Mouse (Mus musculus) limb, embryonic 14.5 days (tissue): Measurements from ENCODE around the gene Kcnq4. TPM values are rescaled to one million over a fixed set of nuclear protein-coding genes. Genes with fewer than 3 reads are reported as not detected.

Experiments used
- ATAC-seq: fragments of 200-750 bp; cut with Nextera tagmentation; 2 replicates; pipeline ENCODE4 v1.8.0; 2017; ENCODE audit warnings: low read depth, moderate number of reproducible peaks, moderate TSS enrichment; ENCODE audit not compliant: low FRiP score
- DNase-seq: peaks from one replicate; pipeline ENCODE4 v3.0.0-alpha.2; 2015; ENCODE audit warnings: low spot score
- H3K27ac ChIP-seq: fragments of 300-500 bp; sonication (generic); replicated peaks from 2 replicates; pipeline ENCODE4 v1.5.1; 2014; ENCODE audit warnings: low read depth, mild to moderate bottlenecking, low read length, moderate library complexity, mixed read lengths
- H3K27me3 ChIP-seq: fragments of 300-500 bp; sonication (generic); 2 replicates; pipeline ENCODE4 v1.6.1; 2014; ENCODE audit warnings: low read length, mixed read lengths; ENCODE audit not compliant: control insufficient read depth, insufficient read depth
- H3K36me3 ChIP-seq: fragments of 300-500 bp; sonication (generic); 2 replicates; pipeline ENCODE4 v1.6.1; 2014; ENCODE audit warnings: mild to moderate bottlenecking, low read length, moderate library complexity, mixed read lengths; ENCODE audit not compliant: control insufficient read depth, insufficient read depth
- H3K4me1 ChIP-seq: fragments of 300-500 bp; sonication (generic); 2 replicates; pipeline ENCODE4 v1.6.1; 2014; ENCODE audit warnings: antibody characterized with exemption, low read length, mixed read lengths; ENCODE audit not compliant: control insufficient read depth, insufficient read depth
- H3K4me2 ChIP-seq: fragments of 300-500 bp; sonication (generic); replicated peaks from 2 replicates; pipeline ENCODE4 v1.6.1; 2014; ENCODE audit warnings: low read depth, mild to moderate bottlenecking, low read length, moderate library complexity; ENCODE audit not compliant: severe bottlenecking
- H3K4me3 ChIP-seq: fragments of 300-500 bp; sonication (generic); replicated peaks from 2 replicates; pipeline ENCODE4 v1.5.1; 2014; ENCODE audit warnings: low read length
- H3K9ac ChIP-seq: fragments of 300-500 bp; sonication (generic); 2 replicates; pipeline ENCODE4 v1.6.1; 2014; ENCODE audit warnings: mild to moderate bottlenecking, low read depth, low read length, moderate library complexity; ENCODE audit not compliant: severe bottlenecking
- H3K9me3 ChIP-seq: fragments of 300-500 bp; sonication (generic); 2 replicates; pipeline ENCODE4 v1.6.1; 2016; ENCODE audit warnings: low read length; ENCODE audit not compliant: control insufficient read depth
- POLR2A ChIP-seq: fragments of 200-500 bp; IDR thresholded peaks from 2 replicates; pipeline ENCODE4 v1.8.0; 2012; ENCODE audit warnings: inconsistent platforms, mild to moderate bottlenecking, moderate library complexity, borderline replicate concordance; ENCODE audit not compliant: insufficient read depth, insufficient read length; ENCODE audit errors: extremely low read depth
- WGBS: fragments of 180-500 bp; shearing (Covaris S2); extraction: QIAGEN DNeasy Blood & Tissue Kit; methylation state at CpG from one replicate; pipeline ENCODE4 v1.1.7; 2014; 5-methylcytosine and 5-hydroxymethylcytosine counted together
- polyA plus RNA-seq, 2 experiments: library from polyadenylated mRNA; depleted of rRNA in 1 of 2; stranded (reverse) in 1 of 2; unstranded in 1 of 2; fragments of >200 nt; fragmentation: Nextera tagmentation in 1 of 2; extraction: Ambion mirVana in 1 of 2; gene quantifications; 2 replicates each; pipeline versions ENCODE4 v1.2.1 to v1.2.3; 2012 to 2014

Gene Kcnq4
- polyA plus RNA-seq, 2 experiments: 4.0 to 8.5 TPM

GRCm38 (mm10) chr4:120665144-120665700 is 83.2 kb downstream of the Kcnq4 start:
- H3K4me1 ChIP-seq: 0 out of 2 replicates have a peak, but pooled peaks cover 6% of the 10 kb centered on the region
- TF ChIP-seq POLR2A: no peak
- 31% methylated on average over 4 of the region's 4 CpGs for WGBS
- no peak overlapping the region for H3K9ac ChIP-seq
- DNase-seq (no peak), ATAC-seq (no peak)
- H3K36me3 ChIP-seq: no peaks in the 10 kb centered on the region
- no peak overlapping the region for H3K27ac ChIP-seq
- H3K4me2 ChIP-seq: no peak overlapping the region
- no peaks in the 10 kb centered on the region for H3K9me3 ChIP-seq
- H3K27me3 ChIP-seq: peaks cover 33% of the 10 kb centered on the region
- no peak overlapping the region for H3K4me3 ChIP-seq

- Histone ChIP-seq H3K36me3 (no peaks in the 10 kb centered on the region), H3K4me3 (no peak overlapping the region), H3K9me3 (no peaks in the 10 kb centered on the region), H3K9ac (no peak overlapping the region), H3K27ac (no peak overlapping the region), H3K4me1 (0 out of 2 replicates have a peak, but pooled peaks cover 6% of the 10 kb centered on the region), H3K4me2 (no peak overlapping the region), H3K27me3 (peaks cover 33% of the 10 kb centered on the region)
- no peak for DNase-seq
- WGBS: 70% methylated on average over 2 of the region's 2 CpGs
- TF ChIP-seq POLR2A: no peak
- no peak for ATAC-seq
Measured at GRCm38 (mm10) chr4:120664601-120665000, 83.8 kb downstream of the Kcnq4 start.

GRCm38 (mm10) chr4:120660485-120660884 is 87.9 kb downstream of the Kcnq4 start:
- Histone ChIP-seq H3K4me1 (no peaks in the 10 kb centered on the region), H3K9me3 (no peaks in the 10 kb centered on the region), H3K4me3 (no peak overlapping the region), H3K36me3 (no peaks in the 10 kb centered on the region), H3K27ac (no peak overlapping the region), H3K4me2 (no peak overlapping the region), H3K9ac (no peak overlapping the region), H3K27me3 (0 out of 2 replicates have a peak, but pooled peaks cover 3% of the 10 kb centered on the region)
- WGBS: 70% methylated on average over 4 of the region's 4 CpGs
- ATAC-seq (no peak), DNase-seq (no peak)
- TF ChIP-seq POLR2A: no peak

GRCm38 (mm10) chr4:120655898-120656297 is 92.5 kb downstream of the Kcnq4 start:
- Histone ChIP-seq H3K36me3 (no peaks in the 10 kb centered on the region), H3K4me3 (no peak overlapping the region), H3K4me1 (no peaks in the 10 kb centered on the region), H3K9me3 (no peaks in the 10 kb centered on the region), H3K9ac (no peak overlapping the region), H3K27me3 (0 out of 2 replicates have a peak, but pooled peaks cover 1% of the 10 kb centered on the region), H3K27ac (no peak overlapping the region), H3K4me2 (no peak overlapping the region)
- no peak for TF ChIP-seq POLR2A
- DNase-seq: no peak
- WGBS: 61% methylated on average over 8 of the region's 8 CpGs
- ATAC-seq: no peak

- WGBS: 25% methylated on average over 7 of the region's 7 CpGs
- no peak overlapping the region for H3K27ac ChIP-seq
- no peak for DNase-seq
- no peaks in the 10 kb centered on the region for H3K36me3 ChIP-seq
- ATAC-seq: no peak
- peak overlapping the region; percentile 48; the same call in 1 of the 2 replicates for H3K9ac ChIP-seq
- peak overlapping the region; percentile 67 for H3K4me2 ChIP-seq
- H3K9me3 ChIP-seq: no peaks in the 10 kb centered on the region
- TF ChIP-seq POLR2A: no peak
- H3K4me3 ChIP-seq: peak overlapping the region; percentile 39
- 0 out of 2 replicates have a peak, but pooled peaks cover 3% of the 10 kb centered on the region for H3K4me1 ChIP-seq
- peaks cover 36% of the 10 kb centered on the region for H3K27me3 ChIP-seq
Measured at GRCm38 (mm10) chr4:120650208-120650592, 98.2 kb downstream of the Kcnq4 start.
